Mouse (Mus musculus): ENCODE measurements around the gene Olfr632.
"Not testable (repeated sequence)": the region's sequence is repeated elsewhere in the genome, so short reads cannot be mapped to it uniquely, and the experiment has no call there.

Olfr632 gene

DNA sequence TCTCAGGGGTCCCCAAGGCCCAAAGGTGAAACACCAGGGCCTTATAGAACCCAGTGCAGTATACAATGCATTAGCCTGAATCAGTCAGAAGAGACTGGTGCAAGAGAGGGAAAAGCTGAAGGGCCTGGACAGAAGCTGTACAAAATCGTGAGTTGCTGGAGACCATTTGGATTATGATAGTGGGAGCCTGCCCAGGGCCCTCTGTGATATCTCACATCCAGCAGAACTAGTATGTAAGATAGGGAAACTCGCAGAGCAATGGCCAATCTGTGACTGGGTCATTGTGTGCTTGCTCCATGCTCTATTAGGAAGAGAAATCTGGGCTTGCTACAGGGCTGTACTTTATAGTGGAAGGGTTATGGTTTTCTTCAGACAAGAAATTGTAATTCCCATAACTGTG lies at the start of gene Olfr632:
Gene Olfr632 (plus strand): TSS at position 84 of the 400 bp plus-strand sequence.
- DNase-seq (ENCODE audit: low spot score in 2 of 2) = no peak

- no peak for DNase-seq (ENCODE audit: low spot score in 2 of 2)
These were observed 48.0 kb upstream of the Olfr632 start, which contains the start of gene Olfr66 for GRCm38 (mm10) chr7:103886152-103886551. TSS of gene Olfr66 (minus strand) at chr7:103886252.

DNA sequence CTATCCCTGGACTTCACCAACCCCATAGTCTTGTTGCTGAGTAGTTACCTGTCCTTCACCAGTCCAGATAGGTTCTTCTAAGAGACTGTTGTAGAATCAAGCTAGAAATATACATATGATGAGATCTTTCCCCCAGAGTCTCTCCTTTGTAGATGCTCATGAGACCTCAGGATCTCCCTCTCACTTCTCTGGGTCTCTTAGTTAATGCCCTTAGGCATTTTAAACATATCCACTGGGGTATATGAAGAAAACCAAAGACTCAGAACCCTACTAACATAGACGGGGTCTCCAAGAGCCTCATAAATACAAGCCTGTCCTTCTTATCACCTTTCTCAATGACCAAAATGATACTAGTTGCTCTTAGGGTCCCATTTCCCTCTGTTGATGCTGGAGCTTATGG lies 39.8 kb upstream of the Olfr632 start, which contains the start of gene Olfr64:
Gene Olfr64 (minus strand): TSS at position 101 of the 400 bp plus-strand sequence.
- no peak for DNase-seq (ENCODE audit: low spot score in 2 of 2)

GRCm38 (mm10) chr7:103903187-103903586 lies 31.0 kb upstream of the Olfr632 start, which contains the start of gene Olfr65:
TSS of gene Olfr65 (plus strand) at chr7:103903487.
- peak in 1 of 2 experiments; percentile 14 for DNase-seq (ENCODE audit: low spot score in 2 of 2)

DNA sequence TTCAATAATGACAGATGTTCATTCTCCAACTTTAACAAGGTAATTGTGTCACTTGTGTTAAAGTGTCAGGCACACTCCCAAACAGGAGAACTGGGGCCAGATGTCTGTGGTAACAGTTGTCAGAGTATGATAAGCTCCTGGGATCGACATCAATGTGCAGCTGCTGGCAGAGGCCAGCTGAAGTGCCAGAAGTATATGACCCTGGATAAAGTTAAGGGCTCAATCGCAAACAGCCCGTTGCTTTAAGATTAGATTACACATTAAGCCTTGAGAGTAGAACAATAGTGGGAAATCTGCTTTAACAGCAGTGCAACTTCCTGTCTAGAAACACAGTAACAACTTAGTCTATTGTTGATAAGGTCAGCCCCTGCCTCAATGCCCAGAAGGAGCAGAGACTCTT lies 24.1 kb upstream of the Olfr632 start:
- no peak for DNase-seq (ENCODE audit: low spot score in 2 of 2)

GRCm38 (mm10) chr7:103912969-103913511 lies 21.1 kb upstream of the Olfr632 start:
- no peak for DNase-seq (ENCODE audit: low spot score in 2 of 2)

DNA sequence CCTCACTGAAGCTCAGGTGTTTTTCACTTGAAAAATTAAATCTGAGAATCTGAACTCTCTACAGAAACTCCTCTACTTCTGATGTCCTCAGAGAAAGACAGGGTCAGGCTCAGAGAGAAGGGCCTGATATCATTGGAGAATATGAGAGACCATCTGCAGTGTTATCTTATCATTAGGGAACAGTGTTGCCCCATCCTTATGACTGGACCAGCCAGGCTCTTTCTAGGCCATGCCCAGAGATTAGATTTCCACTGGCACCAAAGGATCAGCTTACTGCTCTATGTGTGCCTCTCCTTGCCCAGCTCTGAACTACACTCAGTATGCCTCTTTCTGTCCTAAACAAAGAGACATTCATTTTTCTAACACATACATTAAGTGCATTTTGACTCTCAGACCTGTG lies 18.8 kb upstream of the Olfr632 start:
- DNase-seq (ENCODE audit: low spot score in 2 of 2) = no peak

DNA sequence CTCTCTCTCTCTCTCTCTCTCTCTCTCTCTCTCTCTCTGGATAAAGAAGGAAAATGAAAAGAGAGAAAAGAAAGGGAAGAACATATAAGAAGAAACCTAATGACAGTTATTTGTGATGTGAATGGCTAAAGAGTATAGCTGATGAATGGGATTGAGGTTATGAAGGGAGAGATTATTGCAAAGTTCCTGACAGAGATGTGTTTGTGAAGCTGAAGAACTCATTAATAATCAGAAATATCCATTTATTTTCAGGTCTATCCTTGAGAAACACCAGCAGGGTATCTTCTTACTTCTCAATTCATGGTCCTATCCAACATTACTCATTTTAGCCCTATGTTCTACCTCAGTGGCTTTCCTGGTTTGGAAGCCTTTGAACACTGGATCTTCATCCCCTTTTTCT lies 5.6 kb upstream of the Olfr632 start, which contains the start of gene Olfr631:
Gene Olfr631 (plus strand): TSS at position 301 of the 400 bp plus-strand sequence.
- no peak for DNase-seq (ENCODE audit: low spot score in 2 of 2)

DNA sequence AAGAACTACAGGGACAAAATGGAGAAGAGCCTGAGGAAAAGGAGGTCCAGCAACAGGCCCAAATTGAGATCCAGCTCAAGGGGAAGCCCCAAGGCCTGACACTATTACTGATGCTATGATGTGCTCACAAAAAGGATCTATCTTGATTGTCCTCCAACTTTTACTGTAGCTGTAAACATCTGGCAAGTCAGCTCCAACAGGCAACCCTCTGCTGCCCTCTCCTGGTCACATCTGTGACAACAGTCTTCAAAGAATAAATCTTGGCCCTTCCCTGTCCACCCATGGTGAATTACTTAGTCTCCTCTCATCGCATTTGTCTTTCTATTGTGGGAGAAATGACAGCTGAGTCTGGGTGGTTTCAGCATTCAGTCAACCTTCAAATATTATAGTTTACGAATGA lies 8.6 kb downstream of the Olfr632 start:
- no peak for DNase-seq (ENCODE audit: low spot score in 2 of 2)

DNA sequence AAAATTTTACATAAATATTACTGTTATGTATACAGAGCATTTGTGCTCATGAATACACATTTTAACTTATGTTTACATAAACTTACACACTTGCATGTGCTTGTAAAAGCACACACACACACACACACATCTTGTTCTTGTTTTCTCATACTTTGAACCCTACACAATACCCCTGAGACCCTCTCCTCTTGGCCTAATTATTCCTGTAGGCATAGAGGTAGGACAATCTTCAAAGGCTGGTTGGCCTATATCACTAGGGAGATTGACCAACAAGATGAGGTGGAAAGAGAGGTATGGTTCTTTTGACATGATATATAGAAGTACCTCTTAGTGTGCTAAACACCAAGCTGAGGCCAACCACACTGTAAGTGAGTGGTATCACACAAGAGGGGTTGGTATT lies 10.0 kb downstream of the Olfr632 start, which contains the start of gene Olfr633:
Gene Olfr633 (plus strand): TSS at position 301 of the 400 bp plus-strand sequence.
- no peak for DNase-seq (ENCODE audit: low spot score in 2 of 2)

GRCm38 (mm10) chr7:103966873-103967272 lies 32.7 kb downstream of the Olfr632 start:
- DNase-seq (ENCODE audit: low spot score in 2 of 2) = not testable (repeated sequence)

DNA sequence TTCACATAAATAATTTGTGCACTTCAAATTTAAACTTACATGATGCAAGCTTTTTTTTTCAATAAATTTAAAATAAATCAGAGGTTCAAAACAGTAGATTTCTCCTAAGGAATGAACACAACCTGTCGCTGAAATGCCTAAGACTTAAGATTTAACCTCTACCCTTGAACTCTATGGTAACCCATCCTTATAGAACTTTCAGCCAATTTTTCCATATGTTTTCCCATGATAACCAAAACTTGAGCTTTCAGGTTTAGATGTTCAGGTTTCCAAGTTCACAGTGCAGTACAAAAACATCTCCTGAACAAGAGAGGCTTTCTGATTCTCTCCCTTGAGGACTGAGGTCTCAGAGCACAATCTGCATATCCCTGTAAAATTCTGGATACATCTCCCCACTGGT lies 36.7 kb downstream of the Olfr632 start, which contains the start of gene Olfr635:
Gene Olfr635 (plus strand): TSS at position 301 of the 400 bp plus-strand sequence.
- DNase-seq (ENCODE audit: low spot score in 2 of 2) = no peak

- no peak for DNase-seq (ENCODE audit: low spot score in 2 of 2)
These were observed 37.6 kb downstream of the Olfr632 start for GRCm38 (mm10) chr7:103971782-103972181.

Measured in heart, adult 9 months (tissue).